12 mouse cellular contexts compared by ENCODE assay signal in genomic region chr10:122120500-122121289, GRCm38 (mm10). TPM values are rescaled to one million over a fixed set of nuclear protein-coding genes. Genes with fewer than 3 reads are reported as not detected.
A peak's percentile ranks its signal among the peaks of the same experiment; 100 is the strongest.
DNase-seq lines count a peak whose midpoint lies in the region; ATAC-seq lines count a peak whose summit lies in the region.
"Had no signal": no experiment of that assay in that cellular context is flagged by ENCODE, and none has a peak within 500 bp of the region (broad histone marks: within the 10 kb centered on the region; RNA-seq: fewer than 3 reads in every experiment).

No protein-coding gene starts in this region.

- intact Hi-C loops in heart, postnatal 25 days (cut with DNase I) = no loop called here

- DNase-seq in heart, embryonic 10.5 days (ENCODE audit: low spot score) = peak; percentile 85
- no peak for DNase-seq in heart, postnatal 25 days (ENCODE audit: low spot score)
- peak; percentile 27 for DNase-seq in brain, adult 2 months (ENCODE audit: low read depth, low spot score)
- peak; percentile 36 for DNase-seq in forebrain, embryonic 14.5 days (ENCODE audit: low spot score)
- DNase-seq in kidney, adult 8-10 months = no peak
- no peak for DNase-seq in right cerebral cortex, postnatal 4 days
- DNase-seq in kidney, postnatal 25 days = no peak
- DNase-seq: gastrocnemius, postnatal 14 days; liver, postnatal 0 days; thymus, adult 2 months had no signal

- peak overlapping the region; percentile 50 for H3K4me2 ChIP-seq in forebrain, embryonic 14.5 days (ENCODE audit: low read length)
- H3K4me2 ChIP-seq in midbrain, embryonic 13.5 days (replicated peaks) = peak overlapping the region; percentile 62
- H3K4me2 ChIP-seq: kidney, embryonic 15.5 days had no signal

- H3K36me3 ChIP-seq in heart, embryonic 10.5 days = no peaks in the 10 kb centered on the region
- H3K36me3 ChIP-seq in forebrain, embryonic 14.5 days (ENCODE audit: control insufficient read depth, insufficient read depth, low read length) = no peaks in the 10 kb centered on the region
- no peaks in the 10 kb centered on the region for H3K36me3 ChIP-seq in midbrain, embryonic 13.5 days
- H3K36me3 ChIP-seq: kidney, embryonic 15.5 days had no signal

- 51% methylated on average over 16 of the region's 16 CpGs for WGBS in heart, embryonic 10.5 days
- WGBS in forebrain, embryonic 14.5 days = 23% methylated on average over 16 of the region's 16 CpGs
- 14% methylated on average over 16 of the region's 16 CpGs for WGBS in midbrain, embryonic 13.5 days

- peak overlapping the region; percentile 26 for H3K9ac ChIP-seq in forebrain, embryonic 14.5 days (ENCODE audit: low read length)
- H3K9ac ChIP-seq in midbrain, embryonic 13.5 days (replicated peaks) = peak overlapping the region; percentile 42
- H3K9ac ChIP-seq: kidney, embryonic 15.5 days; liver, postnatal 0 days had no signal

- peaks cover 6% of the 10 kb centered on the region; the same call in 1 of the 2 replicates for H3K4me1 ChIP-seq in heart, embryonic 10.5 days
- no peaks in the 10 kb centered on the region for H3K4me1 ChIP-seq in forebrain, embryonic 14.5 days (ENCODE audit: control insufficient read depth, insufficient read depth, low read length)
- peaks cover 5% of the 10 kb centered on the region for H3K4me1 ChIP-seq in midbrain, embryonic 13.5 days (replicated peaks)
- H3K4me1 ChIP-seq: kidney, embryonic 15.5 days had no signal

- peak; percentile 67; the same call in 1 of the 2 replicates for ATAC-seq in forebrain, embryonic 14.5 days
- ATAC-seq in midbrain, embryonic 13.5 days = peak; percentile 83
- ATAC-seq: liver, postnatal 0 days had no signal

- no peak overlapping the region for H3K27ac ChIP-seq in heart, embryonic 10.5 days
- H3K27ac ChIP-seq in forebrain, embryonic 14.5 days (ENCODE audit: low read depth, low read length) = peak overlapping the region; percentile 5; the same call in 1 of the 2 replicates
- peak overlapping the region; percentile 49; the same call in 1 of the 2 replicates for H3K27ac ChIP-seq in midbrain, embryonic 13.5 days
- H3K27ac ChIP-seq: kidney, embryonic 15.5 days had no signal

- no peaks in the 10 kb centered on the region for H3K9me3 ChIP-seq in heart, embryonic 10.5 days
- no peaks in the 10 kb centered on the region for H3K9me3 ChIP-seq in forebrain, embryonic 14.5 days (replicated peaks; ENCODE audit: control insufficient read depth, low read length)
- H3K9me3 ChIP-seq in midbrain, embryonic 13.5 days = no peaks in the 10 kb centered on the region
- H3K9me3 ChIP-seq: kidney, embryonic 15.5 days had no signal

- no peaks in the 10 kb centered on the region for H3K27me3 ChIP-seq in heart, embryonic 10.5 days (ENCODE audit: insufficient read depth, poor library complexity, severe bottlenecking)
- H3K27me3 ChIP-seq in forebrain, embryonic 14.5 days (replicated peaks; ENCODE audit: control insufficient read depth, insufficient read depth, low read length) = no peaks in the 10 kb centered on the region
- H3K27me3 ChIP-seq in midbrain, embryonic 13.5 days = peaks cover 7% of the 10 kb centered on the region
- H3K27me3 ChIP-seq: kidney, embryonic 15.5 days had no signal

- H3K4me3 ChIP-seq in heart, embryonic 10.5 days = no peak overlapping the region
- H3K4me3 ChIP-seq in forebrain, embryonic 14.5 days (ENCODE audit: low read depth, low read length) = peak overlapping the region; percentile 22
- peak overlapping the region; percentile 38 for H3K4me3 ChIP-seq in midbrain, embryonic 13.5 days (replicated peaks)
- H3K4me3 ChIP-seq: kidney, embryonic 15.5 days had no signal

RNA-seq across cellular contexts. Expression of gene Rxylt1, which starts 23.5 kb away (rescaled TPM):
- 37.7 and 40.0 TPM in 2 replicates for polyA plus RNA-seq in heart, embryonic 10.5 days (2016; fragmentation: Nextera tagmentation; extraction: Ambion mirVana)
- total RNA-seq in heart, postnatal 25 days (2021) = 10 to 100 TPM; 32.9 to 34.1 TPM
- 30.6 and 34.6 TPM in 2 replicates for polyA plus RNA-seq in forebrain, embryonic 14.5 days (2014; fragmentation: Nextera tagmentation; extraction: Ambion mirVana)
- 30.7 and 32.1 TPM in 2 replicates for polyA plus RNA-seq in midbrain, embryonic 13.5 days (2015; fragmentation: Nextera tagmentation; extraction: Ambion mirVana)

Comparison
In these comparisons a context has a peak if more than half of its experiments do, and no peak if none do; other contexts are left out.
1. DNase-seq: peak in heart, embryonic 10.5 days (single experiment), brain, adult 2 months (single experiment) and forebrain, embryonic 14.5 days (single experiment); none in heart, postnatal 25 days (single experiment), kidney, adult 8-10 months (0 of 2), right cerebral cortex, postnatal 4 days (single experiment) and kidney, postnatal 25 days (0 of 2).